Comparison of ENCODE assay signal across 8 mouse cellular contexts in the genomic region with DNA sequence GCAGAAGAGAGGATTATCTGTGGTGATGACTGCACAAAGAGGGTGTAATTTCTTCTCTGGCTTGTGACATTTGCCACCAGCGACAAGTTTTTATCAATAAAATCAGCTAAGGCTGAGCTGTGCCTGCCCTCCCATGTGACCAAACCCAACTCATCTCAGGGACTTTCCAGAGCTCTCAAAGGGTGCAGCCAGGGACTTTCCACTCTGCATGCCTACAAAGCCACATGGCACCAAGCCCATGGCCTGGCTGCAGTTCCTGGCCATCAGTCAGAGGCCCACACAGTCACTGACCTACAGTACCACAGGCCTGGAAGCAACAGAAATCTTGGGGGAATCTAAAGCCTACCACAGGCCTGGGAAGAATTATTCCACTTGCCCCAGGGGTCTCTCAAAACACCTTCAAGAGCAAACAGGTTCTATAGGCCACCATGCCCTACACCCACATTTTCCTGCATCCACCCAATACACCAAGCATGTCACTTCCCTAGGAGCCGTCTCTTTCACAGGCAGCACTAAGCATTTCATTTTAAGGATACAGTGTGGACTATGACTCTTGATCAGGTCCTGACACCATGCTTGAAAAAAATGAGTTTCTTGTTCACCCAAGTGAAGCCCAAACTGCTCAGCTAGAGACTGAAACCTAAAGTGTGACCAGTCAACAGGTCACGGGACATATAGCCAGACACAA. TPM values are rescaled to one million over a fixed set of nuclear protein-coding genes. Genes with fewer than 3 reads are reported as not detected.
DNase-seq lines count a peak whose midpoint lies in the region; ATAC-seq and TF ChIP-seq lines count a peak whose summit lies in the region.

No protein-coding gene starts in this region.

- H3K36me3 ChIP-seq in testis, adult 2 months (ENCODE audit: control insufficient read depth, insufficient read depth, low read length), result peaks cover 4% of the 10 kb centered on the region
- H3K36me3 ChIP-seq in intestine, postnatal 0 days (ENCODE audit: control insufficient read depth, insufficient read depth), result peaks cover 69% of the 10 kb centered on the region

- H3K4me2 ChIP-seq in intestine, postnatal 0 days (replicated peaks; ENCODE audit: low read depth), result no peak overlapping the region

- no peak overlapping the region for H3K4me3 ChIP-seq in testis, adult 2 months (ENCODE audit: control insufficient read depth, low read depth, low read length)
- no peak overlapping the region for H3K4me3 ChIP-seq in intestine, postnatal 0 days (ENCODE audit: low read depth, low read length)

- peak overlapping the region; percentile 30; the same call in 1 of the 2 replicates for H3K27ac ChIP-seq in testis, adult 2 months (ENCODE audit: control insufficient read depth, insufficient read depth, low read depth, low read length)
- H3K27ac ChIP-seq in intestine, postnatal 0 days (ENCODE audit: low read depth, low read length), result no peak overlapping the region

- peak; percentile 84 for ATAC-seq in megakaryocyte-erythroid progenitor cell, adult 5-6 weeks (replicated peaks; ENCODE audit: low FRiP score, low TSS enrichment, poor library complexity, severe bottlenecking)
- no peak for ATAC-seq in intestine, postnatal 0 days

- TF ChIP-seq CTCF in testis, adult 2 months (IDR thresholded peaks at IDR 0.05; ENCODE audit: control insufficient read depth, insufficient read depth, insufficient replicate concordance, low read depth, low read length), result no peak
- no peak for TF ChIP-seq CTCF in intestine, postnatal 0 days (IDR thresholded peaks at IDR 0.05; ENCODE audit: low read depth)

- H3K4me1 ChIP-seq in testis, adult 2 months (ENCODE audit: control insufficient read depth, insufficient read depth, low read length), result no peaks in the 10 kb centered on the region
- H3K4me1 ChIP-seq in intestine, postnatal 0 days (replicated peaks; ENCODE audit: control insufficient read depth, insufficient read depth, low read length), result no peaks in the 10 kb centered on the region

- no peaks in the 10 kb centered on the region for H3K27me3 ChIP-seq in testis, adult 2 months (ENCODE audit: control insufficient read depth, insufficient read depth, low read length)
- H3K27me3 ChIP-seq in intestine, postnatal 0 days (replicated peaks; ENCODE audit: control insufficient read depth, insufficient read depth, low read length), result no peaks in the 10 kb centered on the region

- no peaks in the 10 kb centered on the region for H3K9me3 ChIP-seq in intestine, postnatal 0 days (ENCODE audit: control insufficient read depth)

- TF ChIP-seq POLR2A in testis, adult 2 months (IDR thresholded peaks at IDR 0.05; ENCODE audit: control insufficient read depth, low read depth, low read length), result no peak

- WGBS in intestine, postnatal 0 days, result 73% methylated on average over 3 of the region's 3 CpGs

- DNase-seq in testis, postnatal 10 days (ENCODE audit: low spot score), result no peak
- peak; percentile 94 to 96 for DNase-seq in adrenal gland, adult (ENCODE audit: inconsistent age in 2 of 2, low spot score in 1 of 2)
- DNase-seq in cerebellum, postnatal 25 days, result peak; percentile 88 to 92
- peak; percentile 94 for DNase-seq in induced T-regulatory cell, adult 2 months (ENCODE audit: low read depth)
- no peak for DNase-seq in embryo, embryonic 9.5 days (ENCODE audit: extremely low spot score)

- H3K9ac ChIP-seq in intestine, postnatal 0 days (ENCODE audit: low read depth, low read length), result no peak overlapping the region

RNA-seq across cellular contexts. Expression of a gene that starts 12.4 kb away (rescaled TPM):
- 12.2 and 12.7 TPM in 2 replicates for polyA plus RNA-seq in testis, adult 2 months (2012; rRNA removed)
- total RNA-seq in megakaryocyte-erythroid progenitor cell, adult 5-6 weeks (2014; fragmentation: Nextera tagmentation), result 19.2 and 22.4 TPM in 2 replicates
- 13.7 and 14.3 TPM in 2 replicates for total RNA-seq in megakaryocyte-erythroid progenitor cell, adult 5-6 weeks (2017)
- polyA plus RNA-seq in intestine, postnatal 0 days (2015; fragmentation: Nextera tagmentation; extraction: Ambion mirVana), result 16.4 and 18.7 TPM in 2 replicates

RNA-seq across cellular contexts. Expression of a gene that starts 23.3 kb away (rescaled TPM):
- polyA plus RNA-seq in testis, adult 2 months (2012; rRNA removed), result 170 and 227 TPM in 2 replicates
- 151 and 209 TPM in 2 replicates for total RNA-seq in megakaryocyte-erythroid progenitor cell, adult 5-6 weeks (2014; fragmentation: Nextera tagmentation)
- total RNA-seq in megakaryocyte-erythroid progenitor cell, adult 5-6 weeks (2017), result 60.9 and 105 TPM in 2 replicates
- 481 and 496 TPM in 2 replicates for polyA plus RNA-seq in intestine, postnatal 0 days (2015; fragmentation: Nextera tagmentation; extraction: Ambion mirVana)

RNA-seq across cellular contexts. Expression of a gene that starts 32.8 kb away (rescaled TPM):
- polyA plus RNA-seq in testis, adult 2 months (2012; rRNA removed), result 58.4 and 70.5 TPM in 2 replicates
- 0.63 and 2.2 TPM in 2 replicates for total RNA-seq in megakaryocyte-erythroid progenitor cell, adult 5-6 weeks (2014; fragmentation: Nextera tagmentation)
- 0.76 and 3.3 TPM in 2 replicates for total RNA-seq in megakaryocyte-erythroid progenitor cell, adult 5-6 weeks (2017)
- 48.5 and 49.3 TPM in 2 replicates for polyA plus RNA-seq in intestine, postnatal 0 days (2015; fragmentation: Nextera tagmentation; extraction: Ambion mirVana)

RNA-seq across cellular contexts. Expression of a gene that starts 33.8 kb away (rescaled TPM):
- polyA plus RNA-seq in testis, adult 2 months (2012; rRNA removed), result 137 and 166 TPM in 2 replicates
- 50.4 and 64.5 TPM in 2 replicates for total RNA-seq in megakaryocyte-erythroid progenitor cell, adult 5-6 weeks (2014; fragmentation: Nextera tagmentation)
- total RNA-seq in megakaryocyte-erythroid progenitor cell, adult 5-6 weeks (2017), result 24.0 and 28.9 TPM in 2 replicates
- 38.5 and 40.2 TPM in 2 replicates for polyA plus RNA-seq in intestine, postnatal 0 days (2015; fragmentation: Nextera tagmentation; extraction: Ambion mirVana)

RNA-seq across cellular contexts. Expression of a gene that starts 40.3 kb away (rescaled TPM):
- polyA plus RNA-seq in testis, adult 2 months (2012; rRNA removed), result 1.7 and 8.5 TPM in 2 replicates
- total RNA-seq in megakaryocyte-erythroid progenitor cell, adult 5-6 weeks (2014; fragmentation: Nextera tagmentation), result 6.5 and 8.1 TPM in 2 replicates
- total RNA-seq in megakaryocyte-erythroid progenitor cell, adult 5-6 weeks (2017), result 0.38 and 2.0 TPM in 2 replicates
- 588 and 718 TPM in 2 replicates for polyA plus RNA-seq in intestine, postnatal 0 days (2015; fragmentation: Nextera tagmentation; extraction: Ambion mirVana)

Comparison
In these comparisons a context has a peak if more than half of its experiments do, and no peak if none do; other contexts are left out.
1. DNase-seq: peak in adrenal gland, adult (2 of 2), cerebellum, postnatal 25 days (2 of 2) and induced T-regulatory cell, adult 2 months (single experiment); none in testis, postnatal 10 days (single experiment) and embryo, embryonic 9.5 days (single experiment).